Mouse (Mus musculus): ENCODE measurements around the gene Yipf6. TPM values are rescaled to one million over a fixed set of nuclear protein-coding genes. Genes with fewer than 3 reads are reported as not detected.

The Yipf6 gene
- polyA plus RNA-seq (2012; ENCODE audit: low replicate concordance) = 1.1 and 10.1 TPM in 2 replicates

DNA sequence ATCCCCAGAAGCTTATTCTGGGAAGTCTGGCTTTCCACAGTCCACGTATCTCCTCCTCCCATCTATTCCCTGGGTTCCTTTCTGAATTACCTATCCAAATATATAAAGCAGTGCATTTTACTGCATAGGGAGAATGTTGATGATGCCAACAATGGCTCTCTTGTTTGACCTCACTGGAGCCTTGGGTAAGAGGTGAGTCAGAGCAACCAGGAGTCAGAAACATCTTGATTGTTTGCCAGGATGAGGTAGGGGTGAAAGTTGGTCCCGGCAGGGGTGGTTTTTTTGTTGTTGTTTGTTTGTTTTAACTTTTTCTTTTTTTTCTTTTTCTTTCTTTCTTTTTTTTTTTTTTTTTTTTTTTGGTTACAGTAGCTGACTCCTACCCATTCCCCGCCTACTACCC is at the start of gene Yipf6:
Yipf6 (plus strand) TSS at position 216 of the 400 bp plus-strand sequence.

DNA sequence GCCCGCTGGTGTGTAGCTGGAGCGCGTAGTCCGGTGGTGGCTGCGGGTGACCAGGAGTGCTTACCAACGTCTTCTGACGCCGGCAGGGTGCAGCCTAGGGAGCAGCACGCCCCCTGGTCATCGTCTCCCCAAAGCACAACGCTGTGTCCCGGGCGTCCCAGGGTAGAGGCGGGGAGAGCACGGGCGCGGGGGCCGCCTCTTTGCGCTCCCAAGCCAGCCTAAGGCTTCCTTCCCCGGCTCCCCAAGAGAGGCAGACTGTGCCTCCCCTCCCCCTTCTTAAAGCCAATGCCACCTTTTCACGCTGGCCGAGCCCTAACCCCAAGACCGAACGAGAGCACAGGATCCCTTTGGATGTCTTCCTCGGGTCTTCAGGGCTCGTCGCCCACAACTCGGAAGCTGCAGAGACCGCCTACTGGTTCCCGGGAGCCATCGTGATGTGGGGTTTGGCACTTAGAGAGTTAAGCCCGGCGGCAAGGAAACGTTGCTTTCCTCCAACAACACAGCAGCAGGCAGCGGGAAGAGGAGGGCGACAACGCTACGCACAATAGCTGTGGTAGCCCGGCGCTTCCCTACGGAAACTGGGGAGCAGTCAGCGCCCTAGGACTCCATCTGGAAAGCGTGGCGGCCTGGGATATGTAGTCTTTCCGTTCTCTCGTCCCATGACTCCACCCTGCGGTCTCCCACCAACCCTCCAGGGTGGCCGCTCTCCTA is 45.6 kb upstream of the Yipf6 start, which contains the start of gene Ophn1:
Ophn1 (minus strand) TSS at position 620 of the 711 bp plus-strand sequence.

Other genes with a start within 250 kb of the Yipf6 start
- gene Ophn1, start 45.3 kb upstream of the Yipf6 start, polyA plus RNA-seq (2012; ENCODE audit: low replicate concordance) = 0.11 TPM in 1 of 2 replicates, not detected in the other
- 0.09 and 0.74 TPM in 2 replicates for gene Stard8, start 66.9 kb downstream of the Yipf6 start, polyA plus RNA-seq (2012; ENCODE audit: low replicate concordance)
- 7.7 and 8.0 TPM in 2 replicates for gene Efnb1, start 199.8 kb downstream of the Yipf6 start, polyA plus RNA-seq (2012; ENCODE audit: low replicate concordance)

All from leukemia stem cell, adult 10-12 weeks (primary cell).